Mouse (Mus musculus) lung, adult 2 months (tissue): ENCODE measurements around the gene F12. TPM values are rescaled to one million over a fixed set of nuclear protein-coding genes. Genes with fewer than 3 reads are reported as not detected.
A peak's percentile ranks its signal among the peaks of the same experiment; 100 is the strongest.

Source experiments
- DNase-seq: peaks from one replicate; pipeline ENCODE4 v3.0.0; 2022
- H3K4me1 ChIP-seq: fragments of 200-500 bp; 2 replicates; pipeline ENCODE4 v1.6.1; 2011; ENCODE audit warnings: low read length; ENCODE audit not compliant: control insufficient read depth, insufficient read depth
- H3K4me3 ChIP-seq: fragments of 200-500 bp; replicated peaks from 2 replicates; pipeline ENCODE3; 2011; ENCODE audit warnings: low read depth, mild to moderate bottlenecking, control low read depth, low read length; ENCODE audit errors: extremely low read depth
- CTCF ChIP-seq: fragments of 200-500 bp; IDR thresholded peaks from 2 replicates; pipeline ENCODE4 v1.5.1; 2011; ENCODE audit warnings: mild to moderate bottlenecking, low read length, control low read depth; ENCODE audit not compliant: insufficient read depth
- POLR2A ChIP-seq: fragments of 200-500 bp; IDR thresholded peaks from 2 replicates; pipeline ENCODE4 v1.6.1; 2011; ENCODE audit warnings: low read depth, mild to moderate bottlenecking, control low read depth, low read length, borderline replicate concordance; ENCODE audit errors: extremely low read depth
- WGBS: fragments of 180-500 bp; shearing (Covaris S2); methylation state at CpG from one replicate; pipeline ENCODE4 v1.1.7; 2018; 5-methylcytosine and 5-hydroxymethylcytosine counted together
- polyA plus RNA-seq: library from polyadenylated mRNA; depleted of rRNA; stranded (reverse); fragments of >200 nt; gene quantifications from 2 replicates; pipeline ENCODE4 v1.2.3, GENCODE M21; 2012

F12 gene
- polyA plus RNA-seq, 1 experiment: 0.36 TPM

DNA sequence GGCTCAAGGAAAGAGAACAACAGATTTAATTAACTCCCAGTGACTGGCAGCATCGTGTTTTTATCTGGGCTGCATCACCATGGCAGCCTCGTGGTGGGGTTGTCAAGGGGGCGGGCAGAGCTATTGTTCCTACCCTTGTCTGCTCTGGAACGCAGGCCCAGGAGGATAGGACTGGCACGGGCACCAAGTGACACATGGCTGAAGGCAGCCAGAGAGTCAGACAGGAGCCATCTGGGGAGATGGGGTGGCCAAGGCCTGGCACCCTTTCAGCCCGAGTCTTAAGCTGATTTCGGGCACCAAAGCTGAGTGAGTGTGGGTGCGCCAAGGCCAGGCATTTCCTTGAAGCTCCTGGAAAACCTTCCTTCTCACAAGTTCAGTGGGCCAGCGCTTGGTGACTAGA lies 43.8 kb upstream of the F12 start:
- no peak for DNase-seq
- no peak overlapping the region for H3K4me3 ChIP-seq
- 66% methylated on average over 9 of the region's 9 CpGs for WGBS
- peaks cover 5% of the 10 kb centered on the region; the same call in 1 of the 2 replicates for H3K4me1 ChIP-seq
- TF ChIP-seq CTCF (no peak), POLR2A (no peak)

DNA sequence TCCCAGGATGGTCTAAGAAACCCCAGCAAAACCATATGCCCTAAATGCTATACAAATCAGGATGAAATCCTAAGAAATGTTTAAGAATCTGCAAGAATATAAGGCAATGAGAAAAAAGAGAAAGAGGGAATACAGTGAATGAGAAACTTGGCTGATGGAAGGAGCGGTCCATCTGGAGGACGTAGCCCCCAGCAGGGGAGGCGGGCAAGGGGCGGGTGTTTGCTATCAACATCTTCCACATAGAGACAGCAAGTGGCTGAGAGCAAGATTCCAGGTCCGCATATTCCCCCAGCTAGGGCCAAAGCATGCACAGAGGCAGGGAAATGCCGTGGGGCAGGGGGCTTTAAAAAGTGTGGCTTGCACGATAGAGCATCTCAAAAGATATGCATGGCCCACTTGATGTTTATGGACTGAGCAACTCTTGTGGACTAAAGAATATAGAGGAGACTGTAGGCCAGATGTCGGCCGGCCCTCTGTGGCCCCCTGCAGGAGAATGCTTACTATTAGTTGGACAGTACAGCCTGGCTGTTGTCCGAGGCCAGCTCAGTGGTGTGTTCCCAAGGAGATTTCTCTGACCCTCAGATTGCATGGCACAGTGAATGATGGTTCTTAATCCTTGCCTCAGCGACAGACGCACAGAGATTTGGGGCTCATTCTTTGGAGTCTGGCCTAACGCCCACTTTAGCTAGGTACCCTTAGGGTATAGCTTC lies 42.4 kb upstream of the F12 start:
- TF ChIP-seq POLR2A (no peak), CTCF (peak; percentile 37)
- Histone ChIP-seq H3K4me3 (no peak overlapping the region), H3K4me1 (peaks cover 9% of the 10 kb centered on the region)
- no peak for DNase-seq
- 38% methylated on average over 13 of the region's 13 CpGs for WGBS

DNA sequence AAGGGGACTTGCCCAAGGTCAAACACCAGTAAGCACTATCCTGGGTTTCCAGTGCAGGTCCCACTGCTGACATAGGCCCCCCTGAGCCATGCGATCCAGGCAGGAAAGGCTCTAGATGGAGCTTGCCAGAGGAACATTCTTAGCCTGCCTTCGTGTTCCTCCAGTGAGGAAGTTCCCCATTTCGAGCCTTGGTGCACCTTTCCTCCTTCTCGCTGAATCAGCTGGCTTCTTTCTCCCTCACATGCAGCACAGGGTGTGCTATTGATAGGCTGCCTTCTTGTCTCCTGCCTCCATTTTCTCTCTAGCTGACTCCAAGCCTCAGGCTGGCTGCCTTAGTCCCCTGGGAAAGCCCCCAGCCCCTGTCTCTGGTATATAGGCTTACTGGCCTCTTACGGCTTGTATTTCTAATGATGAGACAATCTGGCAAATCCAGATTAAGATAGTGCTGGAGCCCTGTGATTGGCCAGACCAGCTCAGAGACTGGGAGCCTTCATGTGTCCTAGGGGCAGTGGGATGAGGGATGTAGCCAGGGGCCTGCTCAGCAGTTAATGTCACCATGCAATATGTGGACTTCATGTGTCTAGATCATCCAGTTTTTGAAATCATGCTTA lies 39.3 kb upstream of the F12 start:
- WGBS: 57% methylated on average over 5 of the region's 5 CpGs
- Histone ChIP-seq H3K4me3 (no peak overlapping the region), H3K4me1 (peaks cover 4% of the 10 kb centered on the region)
- DNase-seq: no peak
- no peak for TF ChIP-seq POLR2A
- TF ChIP-seq CTCF: no peak

DNA sequence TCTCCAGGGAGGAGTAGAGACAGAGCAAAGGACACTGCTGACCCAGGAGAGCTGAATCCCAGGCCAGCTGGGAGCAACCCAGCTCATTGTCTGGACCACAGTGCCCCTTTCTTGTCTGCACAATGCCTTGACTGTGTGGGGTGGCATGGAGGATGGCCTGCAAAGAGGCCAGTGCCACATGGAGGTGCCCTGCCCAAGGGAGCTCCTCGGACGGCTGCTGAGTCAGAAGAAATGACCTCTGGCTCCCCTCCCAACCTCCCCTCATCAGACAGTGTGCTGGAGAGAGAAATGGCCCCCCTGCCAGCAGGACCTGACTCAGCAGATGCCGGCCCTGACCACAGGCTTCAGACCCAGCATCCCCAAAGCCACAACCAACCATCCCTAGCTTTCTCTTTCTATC lies 38.6 kb upstream of the F12 start:
- H3K4me3 ChIP-seq: no peak overlapping the region
- 32% methylated on average over 3 of the region's 3 CpGs for WGBS
- DNase-seq: no peak
- H3K4me1 ChIP-seq: peaks cover 4% of the 10 kb centered on the region
- TF ChIP-seq POLR2A (no peak), CTCF (no peak)

DNA sequence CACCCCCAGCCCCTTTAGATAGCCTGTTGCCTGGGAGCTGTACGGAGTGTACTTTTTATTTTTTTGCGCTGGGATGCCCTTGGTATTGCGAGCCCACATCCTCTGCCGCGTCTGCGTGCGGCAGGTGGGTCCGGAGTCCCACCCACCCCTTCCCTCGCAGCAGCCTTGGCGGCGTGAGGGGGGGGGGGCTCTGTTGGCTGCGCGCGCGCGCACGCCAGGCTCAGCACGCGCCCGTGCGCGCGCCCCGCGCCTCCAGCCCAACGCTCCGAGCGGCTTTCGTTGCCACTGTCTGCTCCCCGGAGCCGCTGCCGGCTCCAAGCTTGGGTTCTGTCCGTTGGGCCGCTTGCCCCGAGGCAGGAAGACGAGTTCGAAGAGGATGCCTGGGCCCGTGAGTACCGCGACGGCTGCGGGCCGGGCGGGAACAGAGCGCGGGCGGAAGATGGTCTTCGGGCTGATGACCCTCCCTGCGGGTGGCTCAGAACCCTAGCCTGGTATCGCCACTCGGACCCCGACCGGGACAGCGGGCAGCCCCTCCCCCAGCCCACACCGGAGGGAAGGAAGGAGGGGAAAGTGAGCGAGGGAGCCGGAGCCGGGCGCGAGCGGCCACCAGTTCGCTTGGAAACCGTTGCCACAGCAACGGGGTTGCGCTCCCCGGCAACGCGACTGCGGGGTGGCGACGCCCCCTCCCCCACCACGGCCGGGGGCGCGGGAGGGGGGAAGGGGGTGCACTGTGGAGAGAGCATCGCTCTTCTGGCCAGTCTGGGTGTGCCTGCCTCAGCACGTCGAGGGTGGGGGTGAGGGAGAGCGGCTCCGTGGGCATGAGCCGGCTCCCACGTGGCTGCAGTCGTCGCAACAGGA lies 37.7 kb upstream of the F12 start, which contains the start of gene Prr7:
Prr7 (plus strand) TSS at position 241 of the 858 bp plus-strand sequence.
- peaks cover 4% of the 10 kb centered on the region for H3K4me1 ChIP-seq
- WGBS: under 1% methylated on average over 80 of the region's 84 CpGs
- no peak for DNase-seq
- TF ChIP-seq POLR2A (no peak), CTCF (no peak)
- H3K4me3 ChIP-seq: peak within 1 kb of the TSS; percentile 55

DNA sequence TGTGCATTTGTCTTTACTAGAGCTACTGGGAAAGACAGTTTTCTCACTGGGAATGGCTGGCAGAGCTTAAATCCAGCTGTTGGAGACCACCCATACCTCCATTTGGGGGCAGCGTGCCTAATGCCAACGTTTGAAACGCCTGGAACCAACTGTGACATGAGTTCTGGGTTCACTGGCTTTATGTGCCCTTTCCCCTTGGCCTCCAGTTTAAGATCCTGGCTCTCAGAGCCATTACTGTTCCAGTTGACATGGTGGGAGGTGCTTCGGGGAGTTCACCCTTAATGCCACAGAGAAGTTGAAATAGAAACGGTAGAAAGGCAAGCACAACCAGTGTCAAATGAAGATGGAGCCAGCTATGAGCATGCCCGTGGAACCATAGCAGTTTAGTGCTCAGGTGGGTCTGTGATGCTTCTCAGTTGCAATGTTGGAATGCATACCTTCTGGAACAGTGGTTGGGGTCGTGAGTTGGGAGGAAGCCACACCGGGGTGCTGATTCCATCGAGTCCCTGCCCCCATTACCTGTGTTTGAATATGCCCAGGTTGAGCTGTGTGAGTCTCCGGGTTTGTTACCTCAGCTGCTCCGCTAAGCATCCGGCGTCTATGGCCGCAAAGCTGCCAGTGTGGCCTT lies 36.9 kb upstream of the F12 start:
- 16% methylated on average over 14 of the region's 14 CpGs for WGBS
- TF ChIP-seq CTCF: no peak
- no peak for TF ChIP-seq POLR2A
- Histone ChIP-seq H3K4me1 (peaks cover 4% of the 10 kb centered on the region), H3K4me3 (no peak overlapping the region)
- no peak for DNase-seq

DNA sequence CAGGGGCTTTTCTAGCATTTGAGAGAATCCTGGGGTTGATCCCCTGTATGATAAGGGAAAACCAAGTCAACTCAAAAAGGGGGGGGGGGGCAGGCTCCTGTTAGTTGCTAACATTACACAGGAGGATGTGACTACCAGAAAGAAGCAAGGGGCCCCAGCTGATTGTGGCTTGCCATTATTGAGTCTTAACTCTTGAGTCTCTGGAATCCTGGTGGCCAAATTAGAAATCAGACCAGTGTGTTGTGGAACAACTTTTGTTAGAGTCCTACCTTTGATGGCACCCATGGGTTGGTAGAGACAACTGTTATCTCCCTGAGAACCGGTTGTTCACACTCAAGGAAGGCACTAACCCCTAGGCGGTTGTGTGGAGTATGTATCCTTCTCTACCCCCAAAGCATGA lies 36.4 kb upstream of the F12 start:
- Histone ChIP-seq H3K4me3 (no peak overlapping the region), H3K4me1 (peaks cover 4% of the 10 kb centered on the region)
- TF ChIP-seq POLR2A (no peak), CTCF (no peak)
- WGBS: 71% methylated on average over 2 of the region's 2 CpGs
- DNase-seq: no peak

DNA sequence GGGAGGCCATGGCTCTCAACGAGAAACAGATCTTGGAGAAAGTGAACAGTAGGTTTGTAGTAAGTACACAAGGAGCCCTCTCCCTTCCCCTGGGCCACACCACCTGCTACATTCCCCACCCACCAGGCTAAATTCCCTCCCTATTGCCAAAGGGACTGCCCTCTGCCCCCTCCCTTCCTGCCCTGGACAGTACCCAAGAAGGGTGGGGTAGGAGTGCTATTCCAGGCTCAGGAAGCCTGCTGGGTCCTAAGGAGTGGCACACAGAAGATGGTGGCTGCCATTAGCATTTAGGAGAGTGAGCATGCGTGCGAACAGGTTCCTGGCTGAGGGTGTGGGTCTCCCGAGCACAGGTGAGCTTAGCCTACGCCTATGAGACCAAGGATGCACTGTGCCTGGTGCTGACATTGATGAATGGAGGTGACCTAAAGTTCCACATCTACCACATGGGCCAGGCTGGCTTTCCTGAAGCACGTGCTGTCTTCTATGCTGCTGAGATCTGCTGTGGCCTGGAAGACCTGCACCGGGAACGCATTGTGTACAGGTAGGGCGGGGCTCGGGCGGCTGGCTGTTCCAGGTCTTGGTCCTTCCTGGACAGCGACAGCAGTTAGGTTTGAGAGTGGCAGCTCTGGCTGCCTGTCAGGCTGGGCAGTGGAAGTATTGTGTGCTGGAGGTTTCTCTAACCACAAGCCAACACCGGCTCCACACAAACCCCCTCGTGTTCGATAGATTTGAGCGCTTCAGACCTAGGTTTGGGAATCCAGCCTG lies 25.4 kb upstream of the F12 start:
- Histone ChIP-seq H3K4me3 (no peak overlapping the region), H3K4me1 (peaks cover 17% of the 10 kb centered on the region)
- whole genome bisulfite sequencing: 79% methylated on average over 16 of the region's 16 CpGs
- no peak for TF ChIP-seq CTCF
- TF ChIP-seq POLR2A: no peak
- peak; percentile 48 for DNase-seq
